Mouse (Mus musculus) heart, adult 2 months (tissue): ENCODE results near the gene Vmn2r11.

Source experiments
- CTCF ChIP-seq: fragments of 200-600 bp; IDR thresholded peaks from 2 replicates; pipeline ENCODE4 v1.8.1; 2022; ENCODE audit warnings: antibody characterized with exemption, mild to moderate bottlenecking, moderate library complexity
- POLR2A ChIP-seq: fragments of 200-500 bp; IDR thresholded peaks from 2 replicates; pipeline ENCODE4 v1.6.1; 2011; ENCODE audit warnings: mild to moderate bottlenecking, low read depth, low read length, control low read depth; ENCODE audit not compliant: insufficient read depth

- TF ChIP-seq CTCF (peak; percentile 13; the same call in 1 of the 2 replicates), POLR2A (no peak)
Observed at GRCm38 (mm10) chr5:109032591-109032990, 26.8 kb downstream of the Vmn2r11 start.
